Mouse (Mus musculus): Measurements from ENCODE around the gene Afdn.

GRCm38 (mm10) chr17:13742941-13743708, 17.2 kb upstream of the Afdn start:
- TF ChIP-seq CHD2 (IDR thresholded peaks at IDR 0.05; ENCODE audit: low read depth, low read length) = no peak
- TF ChIP-seq MAFK (IDR thresholded peaks at IDR 0.05; ENCODE audit: insufficient read depth, low read depth, low read length) = no peak
- no peak for TF ChIP-seq ZNF384 (IDR thresholded peaks at IDR 0.05; ENCODE audit: low read depth, low read length)
- TF ChIP-seq HCFC1 (IDR thresholded peaks at IDR 0.05; ENCODE audit: borderline replicate concordance, insufficient read depth, low read length) = no peak
- no peak for TF ChIP-seq ZC3H11A (IDR thresholded peaks at IDR 0.05; ENCODE audit: borderline replicate concordance, low read depth, low read length)

All from ES-E14 (cell line).